Mouse (Mus musculus): ENCODE measurements around the gene Sars. TPM values are rescaled to one million over a fixed set of nuclear protein-coding genes. Genes with fewer than 3 reads are reported as not detected.

Sars gene
- total RNA-seq (2023): 100 to 1,000 TPM; 158 to 162 TPM

GRCm38 (mm10) chr3:108444698-108445365 is at the start of gene Sars:
TSS of gene Sars (minus strand) at chr3:108445209.

GRCm38 (mm10) chr3:108414857-108415830 is 29.9 kb downstream of the Sars start, which contains the start of gene Celsr2:
TSS of gene Celsr2 (minus strand) at chr3:108415552.

GRCm38 (mm10) chr3:108383485-108384354 is 61.3 kb downstream of the Sars start, which contains the start of gene Psrc1:
TSS of gene Psrc1 (plus strand) at chr3:108383839.

Other genes with a start within 250 kb of the Sars start
- 10 to 100 TPM; 32.9 to 35.3 TPM for gene Cyb561d1, start 244.0 kb downstream of the Sars start, total RNA-seq (2023)
- 10 to 100 TPM; 30.2 to 37.6 TPM for gene Atxn7l2, start 234.3 kb downstream of the Sars start, total RNA-seq (2023)
- not detected for gene Sypl2, start 218.6 kb downstream of the Sars start, total RNA-seq (2023)
- 10 to 100 TPM; 42.1 to 49.7 TPM for gene Psma5, start 188.3 kb downstream of the Sars start, total RNA-seq (2023)
- 1 to 10 TPM in 1 of 2 experiments, under 1 TPM in 1; 0.68 to 1.1 TPM for gene Sort1, start 161.1 kb downstream of the Sars start, total RNA-seq (2023)
- not detected for gene Mybphl, start 80.3 kb downstream of the Sars start, total RNA-seq (2023)
- under 1 TPM; 0.82 to 0.89 TPM for gene Psrc1, start 61.4 kb downstream of the Sars start, total RNA-seq (2023)
- 10 to 100 TPM in 1 of 2 experiments, 1 to 10 TPM in 1; 9.2 to 12.4 TPM for gene Celsr2, start 29.7 kb downstream of the Sars start, total RNA-seq (2023)
- gene 1700013F07Rik, start 88.9 kb upstream of the Sars start, total RNA-seq (2023): not detected
- gene 5330417C22Rik, start 91.3 kb upstream of the Sars start, total RNA-seq (2023): under 1 TPM; 0.15 to 0.18 TPM
- 10 to 100 TPM; 37.6 to 39.8 TPM for gene Tmem167b, start 117.3 kb upstream of the Sars start, total RNA-seq (2023)
- 10 to 100 TPM; 18.4 to 20.1 TPM for gene Taf13, start 126.5 kb upstream of the Sars start, total RNA-seq (2023)
- gene Wdr47, start 146.1 kb upstream of the Sars start, total RNA-seq (2023): 10 to 100 TPM; 17.8 to 20.6 TPM
- gene Clcc1, start 208.7 kb upstream of the Sars start, total RNA-seq (2023): 10 to 100 TPM; 35.9 to 39.2 TPM

Data from T-cell, adult 66 days (primary cell).